Mouse (Mus musculus): ENCODE results near the gene Cdh11.

DNA sequence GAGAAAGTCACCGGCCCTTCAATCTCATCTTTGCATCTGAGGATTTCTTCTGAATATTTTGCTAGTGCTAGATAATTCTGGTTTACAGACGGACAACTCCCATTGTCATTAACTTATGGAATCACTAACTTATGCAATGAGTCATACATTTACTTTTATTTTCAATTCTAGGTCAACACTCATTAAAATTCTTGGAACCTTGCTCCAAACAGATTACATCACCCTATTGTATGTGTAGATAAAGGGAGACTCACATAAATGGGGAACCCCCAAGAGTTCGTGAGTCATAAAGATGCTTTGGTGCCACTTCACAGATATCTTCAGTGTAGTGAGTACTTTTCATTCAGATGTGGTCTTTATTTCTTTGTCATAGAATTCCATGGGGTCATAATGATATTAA lies 158.3 kb downstream of the Cdh11 start:
- TF ChIP-seq POLR2A (IDR thresholded peaks at IDR 0.05; ENCODE audit: control insufficient read depth, low read depth, low read length): no peak
- TF ChIP-seq CTCF (IDR thresholded peaks at IDR 0.05; ENCODE audit: control insufficient read depth, insufficient read depth, insufficient replicate concordance, low read depth, low read length): no peak

Measured in testis, adult 2 months (tissue).